Comparison of ENCODE assay signal across 10 mouse cellular contexts in genomic region chr7:5053456-5054179, GRCm38 (mm10). TPM values are rescaled to one million over a fixed set of nuclear protein-coding genes. Genes with fewer than 3 reads are reported as not detected.
DNase-seq lines count a peak whose midpoint lies in the region; ATAC-seq and TF ChIP-seq lines count a peak whose summit lies in the region.
"Had no signal": no experiment of that assay in that cellular context is flagged by ENCODE, and none has a peak within 500 bp of the region (broad histone marks: within the 10 kb centered on the region; RNA-seq: fewer than 3 reads in every experiment).

No protein-coding gene starts in this region.

- WGBS in heart, embryonic 13.5 days = 9% methylated on average over 32 of the region's 32 CpGs
- 14% methylated on average over 32 of the region's 32 CpGs for WGBS in intestine, postnatal 0 days
- 10% methylated on average over 32 of the region's 32 CpGs for WGBS in olfactory bulb, adult 2 months

- no peaks in the 10 kb centered on the region for H3K36me3 ChIP-seq in heart, embryonic 13.5 days
- H3K36me3 ChIP-seq in E14TG2a.4 (ENCODE audit: insufficient read depth, low read length) = peaks cover under 1% of the 10 kb centered on the region; the same call in 1 of the 2 replicates
- H3K36me3 ChIP-seq in intestine, postnatal 0 days (ENCODE audit: control insufficient read depth, insufficient read depth) = no peaks in the 10 kb centered on the region

- ATAC-seq in heart, embryonic 13.5 days (ENCODE audit: extremely low read depth, insufficient number of reproducible peaks, low FRiP score, low TSS enrichment) = no peak
- no peak for ATAC-seq in intestine, postnatal 0 days

- no peak for DNase-seq in heart, adult 18-20 months
- DNase-seq in thymus, postnatal 25 days = no peak
- no peak for DNase-seq in gastrocnemius, postnatal 4 days (ENCODE audit: low spot score in 2 of 2)

- no peaks in the 10 kb centered on the region for H3K9me3 ChIP-seq in heart, embryonic 13.5 days
- no peaks in the 10 kb centered on the region for H3K9me3 ChIP-seq in E14TG2a.4 (ENCODE audit: low read length)
- no peaks in the 10 kb centered on the region for H3K9me3 ChIP-seq in intestine, postnatal 0 days (ENCODE audit: control insufficient read depth)

- no peak for TF ChIP-seq CTCF in E14TG2a.4 (conservative IDR thresholded peaks at IDR 0.05; ENCODE audit: low read length)
- no peak for TF ChIP-seq CTCF in cortical plate, adult 2 months (IDR thresholded peaks at IDR 0.05; ENCODE audit: extremely low read depth, insufficient read depth, low read length)
- no peak for TF ChIP-seq CTCF in intestine, postnatal 0 days (IDR thresholded peaks at IDR 0.05; ENCODE audit: low read depth)
- no peak for TF ChIP-seq CTCF in olfactory bulb, adult 2 months (IDR thresholded peaks at IDR 0.05; ENCODE audit: insufficient read depth, low read depth, low read length)

- peaks cover 70% of the 10 kb centered on the region for H3K27me3 ChIP-seq in heart, embryonic 13.5 days (replicated peaks)
- peaks cover 77% of the 10 kb centered on the region for H3K27me3 ChIP-seq in E14TG2a.4 (ENCODE audit: insufficient read depth, low read length)
- peaks cover 63% of the 10 kb centered on the region for H3K27me3 ChIP-seq in intestine, postnatal 0 days (replicated peaks; ENCODE audit: control insufficient read depth, insufficient read depth, low read length)

- peak; percentile 23; the same call in 1 of the 2 replicates for TF ChIP-seq POLR2A in cortical plate, adult 2 months (IDR thresholded peaks at IDR 0.05; ENCODE audit: extremely low read depth, insufficient read depth, low read length)
- TF ChIP-seq POLR2A in olfactory bulb, adult 2 months (IDR thresholded peaks at IDR 0.05; ENCODE audit: insufficient read depth, low read depth, low read length) = no peak

- peak overlapping the region; percentile 94 for H3K4me2 ChIP-seq in heart, embryonic 13.5 days
- peak overlapping the region; percentile 89 for H3K4me2 ChIP-seq in intestine, postnatal 0 days (replicated peaks; ENCODE audit: low read depth)

- H3K4me1 ChIP-seq in heart, embryonic 13.5 days = peaks cover 40% of the 10 kb centered on the region
- H3K4me1 ChIP-seq in E14TG2a.4 (replicated peaks; ENCODE audit: low read depth, low read length) = peaks cover 63% of the 10 kb centered on the region
- peaks cover 8% of the 10 kb centered on the region for H3K4me1 ChIP-seq in cortical plate, adult 2 months (ENCODE audit: control insufficient read depth, insufficient read depth, low read length)
- H3K4me1 ChIP-seq in intestine, postnatal 0 days (replicated peaks; ENCODE audit: control insufficient read depth, insufficient read depth, low read length) = no peaks in the 10 kb centered on the region
- peaks cover 28% of the 10 kb centered on the region for H3K4me1 ChIP-seq in olfactory bulb, adult 2 months (ENCODE audit: control insufficient read depth, insufficient read depth, low read length)

- H3K4me3 ChIP-seq in heart, embryonic 13.5 days = peak overlapping the region; percentile 82
- peak overlapping the region; percentile 90 for H3K4me3 ChIP-seq in E14TG2a.4 (replicated peaks; ENCODE audit: low read length)
- peak overlapping the region; percentile 52 for H3K4me3 ChIP-seq in cortical plate, adult 2 months (ENCODE audit: insufficient read depth, low read length)
- peak overlapping the region; percentile 57 for H3K4me3 ChIP-seq in intestine, postnatal 0 days (ENCODE audit: low read depth, low read length)
- peak overlapping the region; percentile 78 for H3K4me3 ChIP-seq in olfactory bulb, adult 2 months (ENCODE audit: insufficient read depth, low read depth, low read length)

- peak overlapping the region; percentile 94 for H3K9ac ChIP-seq in heart, embryonic 13.5 days
- no peak overlapping the region for H3K9ac ChIP-seq in intestine, postnatal 0 days (ENCODE audit: low read depth, low read length)

- H3K27ac ChIP-seq in heart, embryonic 13.5 days (replicated peaks) = no peak overlapping the region
- no peak overlapping the region for H3K27ac ChIP-seq in cortical plate, adult 2 months (ENCODE audit: insufficient read depth, low read length)
- H3K27ac ChIP-seq in intestine, postnatal 0 days (ENCODE audit: low read depth, low read length) = no peak overlapping the region
- H3K27ac ChIP-seq in olfactory bulb, adult 2 months (ENCODE audit: insufficient read depth, low read depth, low read length) = no peak overlapping the region

RNA-seq across cellular contexts. Expression of gene Zfp580, which starts 2.3 kb away (rescaled TPM):
- 16.4 and 18.7 TPM in 2 replicates for polyA plus RNA-seq in heart, embryonic 13.5 days (2015; fragmentation: Nextera tagmentation; extraction: Ambion mirVana)
- total RNA-seq in heart, adult 18-20 months (2021) = 1 to 10 TPM; 4.2 TPM
- polyA plus RNA-seq in cortical plate, adult 2 months (2012; rRNA removed) = 34.4 and 36.9 TPM in 2 replicates
- polyA plus RNA-seq in intestine, postnatal 0 days (2015; fragmentation: Nextera tagmentation; extraction: Ambion mirVana) = 15.8 and 16.9 TPM in 2 replicates
- polyA plus RNA-seq in olfactory bulb, adult 2 months (2012; ENCODE audit: insufficient read depth, insufficient read length, low replicate concordance, missing spikeins) = not detected in 2 replicates
- 10 to 100 TPM; 10.1 to 11.6 TPM for total RNA-seq in gastrocnemius, postnatal 4 days (2021)

RNA-seq across cellular contexts. Expression of gene U2af2, which starts 8.3 kb away (rescaled TPM):
- 69.8 and 77.4 TPM in 2 replicates for polyA plus RNA-seq in heart, embryonic 13.5 days (2015; fragmentation: Nextera tagmentation; extraction: Ambion mirVana)
- 10 to 100 TPM; 67.1 to 68.1 TPM for total RNA-seq in heart, adult 18-20 months (2021)
- polyA plus RNA-seq in cortical plate, adult 2 months (2012; rRNA removed) = 184 TPM in 2 replicates
- 48.3 and 51.4 TPM in 2 replicates for polyA plus RNA-seq in intestine, postnatal 0 days (2015; fragmentation: Nextera tagmentation; extraction: Ambion mirVana)
- polyA plus RNA-seq in olfactory bulb, adult 2 months (2012; ENCODE audit: insufficient read depth, insufficient read length, low replicate concordance, missing spikeins) = 837 TPM in 1 of 2 replicates, not detected in the other
- total RNA-seq in gastrocnemius, postnatal 4 days (2021) = 100 to 1,000 TPM; 117 to 127 TPM

RNA-seq across cellular contexts. Expression of gene Zfp784, which starts 15.4 kb away (rescaled TPM):
- polyA plus RNA-seq in heart, embryonic 13.5 days (2015; fragmentation: Nextera tagmentation; extraction: Ambion mirVana) = 5.4 and 5.7 TPM in 2 replicates
- total RNA-seq in heart, adult 18-20 months (2021) = 1 to 10 TPM; 5.1 to 5.5 TPM
- 5.7 and 6.5 TPM in 2 replicates for polyA plus RNA-seq in cortical plate, adult 2 months (2012; rRNA removed)
- polyA plus RNA-seq in intestine, postnatal 0 days (2015; fragmentation: Nextera tagmentation; extraction: Ambion mirVana) = 6.4 and 6.5 TPM in 2 replicates
- not detected in 2 replicates for polyA plus RNA-seq in olfactory bulb, adult 2 months (2012; ENCODE audit: insufficient read depth, insufficient read length, low replicate concordance, missing spikeins)
- 1 to 10 TPM; 5.8 to 6.6 TPM for total RNA-seq in gastrocnemius, postnatal 4 days (2021)

RNA-seq across cellular contexts. Expression of gene 4632433K11Rik, which starts 19.7 kb away (rescaled TPM):
- polyA plus RNA-seq in heart, embryonic 13.5 days (2015; fragmentation: Nextera tagmentation; extraction: Ambion mirVana) = not detected in 2 replicates
- not detected for total RNA-seq in heart, adult 18-20 months (2021)
- not detected in 2 replicates for polyA plus RNA-seq in cortical plate, adult 2 months (2012; rRNA removed)
- not detected in 2 replicates for polyA plus RNA-seq in intestine, postnatal 0 days (2015; fragmentation: Nextera tagmentation; extraction: Ambion mirVana)
- not detected in 2 replicates for polyA plus RNA-seq in olfactory bulb, adult 2 months (2012; ENCODE audit: insufficient read depth, insufficient read length, low replicate concordance, missing spikeins)
- not detected for total RNA-seq in gastrocnemius, postnatal 4 days (2021)
- total RNA-seq: MEL had no signal
- polyA plus RNA-seq: large intestine, adult 2 months had no signal

RNA-seq across cellular contexts. Expression of gene Epn1, which starts 26.4 kb away (rescaled TPM):
- 50.2 and 51.4 TPM in 2 replicates for polyA plus RNA-seq in heart, embryonic 13.5 days (2015; fragmentation: Nextera tagmentation; extraction: Ambion mirVana)
- total RNA-seq in heart, adult 18-20 months (2021) = 100 to 1,000 TPM; 183 to 191 TPM
- 420 and 464 TPM in 2 replicates for polyA plus RNA-seq in cortical plate, adult 2 months (2012; rRNA removed)
- 98.0 and 106 TPM in 2 replicates for polyA plus RNA-seq in intestine, postnatal 0 days (2015; fragmentation: Nextera tagmentation; extraction: Ambion mirVana)
- not detected in 2 replicates for polyA plus RNA-seq in olfactory bulb, adult 2 months (2012; ENCODE audit: insufficient read depth, insufficient read length, low replicate concordance, missing spikeins)
- total RNA-seq in gastrocnemius, postnatal 4 days (2021) = 100 to 1,000 TPM; 112 to 117 TPM

Comparison
In these comparisons a context has a peak if more than half of its experiments do, and no peak if none do; other contexts are left out.
1. RNA of gene Zfp580, which starts 2.3 kb away (polyA plus RNA-seq): 34.4 to 36.9 TPM in cortical plate, adult 2 months, 16.4 to 18.7 TPM in heart, embryonic 13.5 days and 15.8 to 16.9 TPM in intestine, postnatal 0 days; not detected in olfactory bulb, adult 2 months; every median in the first group is over 10 times any median in the second.
2. Peak in every context shown above with its lines, with median percentiles within 50 percentile points of each other: H3K4me3 ChIP-seq.